Mouse (Mus musculus): ENCODE data around the gene Klhl28. TPM values are rescaled to one million over a fixed set of nuclear protein-coding genes. Genes with fewer than 3 reads are reported as not detected.

Klhl28 gene
- total RNA-seq, 2 experiments from 2014 or later, result 8.0 to 9.4 TPM

Other genes with a start within 250 kb of the Klhl28 start
- gene Gm527, start 47.6 kb downstream of the Klhl28 start, total RNA-seq (2021), result 1 to 10 TPM; 3.6 to 4.0 TPM
- 10 to 100 TPM in 1 of 2 experiments, 1 to 10 TPM in 1; 8.8 to 10.5 TPM for gene Togaram1, start 270 bp upstream of the Klhl28 start, total RNA-seq (2021)
- 10 to 100 TPM; 11.5 to 14.0 TPM for gene Prpf39, start 70.8 kb upstream of the Klhl28 start, total RNA-seq (2021)
- gene Fkbp3, start 108.5 kb upstream of the Klhl28 start, total RNA-seq (2021), result 100 to 1,000 TPM; 167 to 194 TPM
- 1 to 10 TPM in 1 of 2 experiments, under 1 TPM in 1; 0.99 to 3.0 TPM for gene Fancm, start 110.1 kb upstream of the Klhl28 start, total RNA-seq (2021)
- under 1 TPM; 0.46 to 0.49 TPM for gene Mis18bp1, start 207.1 kb upstream of the Klhl28 start, total RNA-seq (2021)